Comparison of ENCODE assay signal across 8 mouse cellular contexts in genomic region chr7:24270288-24270672, GRCm38 (mm10). TPM values are rescaled to one million over a fixed set of nuclear protein-coding genes. Genes with fewer than 3 reads are reported as not detected.
DNase-seq lines count a peak whose midpoint lies in the region; ATAC-seq and TF ChIP-seq lines count a peak whose summit lies in the region.

Gene Zfp93 (plus strand): TSS chr7:24270420.

- H3K27ac ChIP-seq in hindbrain, postnatal 0 days = peak within 1 kb of the TSS; percentile 42

- peak; percentile 95 for ATAC-seq in hindbrain, postnatal 0 days

- peak within 1 kb of the TSS; percentile 68 for H3K4me2 ChIP-seq in hindbrain, postnatal 0 days (ENCODE audit: low read depth, low read length)

- H3K4me3 ChIP-seq in hindbrain, postnatal 0 days (ENCODE audit: low read length) = peak within 1 kb of the TSS; percentile 48

- no peaks in the 10 kb centered on the region for H3K9me3 ChIP-seq in hindbrain, postnatal 0 days (ENCODE audit: low read length)

- no peaks in the 10 kb centered on the region for H3K27me3 ChIP-seq in hindbrain, postnatal 0 days (ENCODE audit: insufficient read depth, low read length)

- H3K4me1 ChIP-seq in hindbrain, postnatal 0 days (ENCODE audit: insufficient read depth, low read length) = 0 out of 2 replicates have a peak, but pooled peaks cover 3% of the 10 kb centered on the region

- DNase-seq in adipocyte (ENCODE audit: low spot score) = peak; percentile 79
- DNase-seq in cerebellum, postnatal 4 days (ENCODE audit: low spot score in 2 of 2) = peak; percentile 37 to 66
- DNase-seq in gastrocnemius, adult 8-10 months (ENCODE audit: low spot score in 2 of 2) = peak; percentile 28 to 55
- DNase-seq in hindbrain, postnatal 0 days (ENCODE audit: low spot score) = peak; percentile 95
- peak; percentile 75 to 84 for DNase-seq in left cerebral cortex, adult 18-20 months (ENCODE audit: low spot score in 2 of 2)
- peak; percentile 77 to 79 for DNase-seq in lung, postnatal 4 days
- DNase-seq in retina, postnatal 7 days (ENCODE audit: low read depth, low spot score) = peak; percentile 74
- DNase-seq in urinary bladder, postnatal 4 days (ENCODE audit: low spot score in 2 of 2) = peak; percentile 66 to 68

- peaks cover 10% of the 10 kb centered on the region for H3K36me3 ChIP-seq in hindbrain, postnatal 0 days (ENCODE audit: insufficient read depth, low read length)

- WGBS in hindbrain, postnatal 0 days = 2% methylated on average over 12 of the region's 12 CpGs

- peak within 1 kb of the TSS; percentile 54 for H3K9ac ChIP-seq in hindbrain, postnatal 0 days (replicated peaks; ENCODE audit: low read length)

- TF ChIP-seq CTCF in hindbrain, postnatal 0 days (IDR thresholded peaks at IDR 0.05; ENCODE audit: low read depth) = no peak

RNA-seq across cellular contexts. Expression of gene Zfp93, which starts in this region (rescaled TPM):
- total RNA-seq in gastrocnemius, adult 8-10 months (2022) = 1 to 10 TPM; 5.9 to 6.9 (median 6.2) TPM
- total RNA-seq in hindbrain, postnatal 0 days (2014; rRNA removed) = 5.4 and 6.9 TPM in 2 replicates
- 2.2 and 3.1 TPM in 2 replicates for polyA plus RNA-seq in hindbrain, postnatal 0 days (2015; fragmentation: Nextera tagmentation; extraction: Ambion mirVana)
- 10 to 100 TPM; 11.6 to 12.7 TPM for total RNA-seq in left cerebral cortex, adult 18-20 months (2021)

Comparison
In these comparisons a context has a peak if more than half of its experiments do, and no peak if none do; other contexts are left out.
1. Peak in every context shown above with its lines: DNase-seq, ATAC-seq, H3K4me3 ChIP-seq and H3K27ac ChIP-seq.
2. DNase-seq: peak in every context shown above with its lines; median percentile 95 in hindbrain, postnatal 0 days; 80 in left cerebral cortex, adult 18-20 months; 79 in adipocyte; 78 in lung, postnatal 4 days; 74 in retina, postnatal 7 days; 67 in urinary bladder, postnatal 4 days; 52 in cerebellum, postnatal 4 days; 42 in gastrocnemius, adult 8-10 months.